Mouse (Mus musculus) heart, postnatal 36 days (tissue): ENCODE data around the gene Myrip. TPM values are rescaled to one million over a fixed set of nuclear protein-coding genes. Genes with fewer than 3 reads are reported as not detected.
"Not testable (repeated sequence)": the region's sequence is repeated elsewhere in the genome, so short reads cannot be mapped to it uniquely, and the experiment has no call there.

ENCODE experiments used
- DNase-seq, 2 experiments: peaks; one replicate each; pipeline ENCODE4 v3.0.0; 2021 to 2022
- intact Hi-C: fragments of 180-260 bp; cut with DNase I; formaldehyde crosslinking; loops from one replicate; pipeline ENCODE4 v1.15.1; 2025
- total RNA-seq, 2 experiments: library from RNA; stranded (reverse); gene quantifications; 2 replicates each; pipeline ENCODE4 v1.2.3; 2021

The Myrip gene
- total RNA-seq = 1 to 10 TPM; 4.6 to 5.5 TPM

DNA sequence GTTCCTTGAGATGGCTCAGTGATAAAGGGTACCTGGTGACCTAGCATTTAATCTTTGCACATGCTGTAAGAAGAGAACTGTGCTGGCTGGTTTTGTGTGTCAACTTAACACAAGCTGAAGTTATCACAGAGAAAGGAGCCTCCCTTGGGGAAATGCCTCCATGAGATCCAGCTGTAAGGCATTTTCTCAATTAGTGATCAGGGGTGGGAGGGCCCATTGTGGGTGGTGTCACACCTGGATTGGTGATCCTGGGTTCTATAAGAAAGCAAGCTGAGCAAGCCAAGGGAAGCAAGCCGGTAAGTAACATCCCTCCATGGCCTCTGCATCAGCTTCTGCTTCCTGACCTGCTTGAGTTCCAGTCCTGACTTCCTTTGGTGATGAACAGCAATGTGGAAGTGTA, at the start of gene Myrip:
Gene Myrip (plus strand): TSS at position 301 of the 400 bp plus-strand sequence.
- intact Hi-C loops = loop anchor here (5.0 kb wide), 1 partner anchor 36 kb away; no protein-coding TSS in a partner anchor

DNA sequence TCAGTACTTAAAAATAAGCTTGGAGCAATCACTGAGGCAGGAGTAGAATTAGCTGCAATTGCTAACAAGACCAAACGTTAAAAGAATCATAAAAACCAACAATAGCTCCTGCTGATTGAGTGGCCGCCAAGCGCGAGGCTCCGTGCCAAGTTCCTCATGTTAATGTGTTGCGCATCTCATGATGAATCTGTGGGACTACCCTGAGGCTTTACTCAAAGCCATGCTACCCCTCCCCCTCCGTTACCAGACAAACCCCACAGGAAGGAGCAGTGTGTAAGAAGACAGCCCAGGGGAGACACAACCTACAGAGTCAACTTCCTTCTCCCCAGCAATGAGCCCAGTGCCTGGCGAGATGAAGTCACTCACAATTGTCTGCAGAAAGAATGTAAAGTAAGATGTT, 41.5 kb upstream of the Myrip start:
- intact Hi-C loops = no loop called here
- DNase-seq = peak; percentile 14 to 26

More for the DNA sequence above, at the start of gene Myrip:
- not testable (repeated sequence) for DNase-seq

DNA sequence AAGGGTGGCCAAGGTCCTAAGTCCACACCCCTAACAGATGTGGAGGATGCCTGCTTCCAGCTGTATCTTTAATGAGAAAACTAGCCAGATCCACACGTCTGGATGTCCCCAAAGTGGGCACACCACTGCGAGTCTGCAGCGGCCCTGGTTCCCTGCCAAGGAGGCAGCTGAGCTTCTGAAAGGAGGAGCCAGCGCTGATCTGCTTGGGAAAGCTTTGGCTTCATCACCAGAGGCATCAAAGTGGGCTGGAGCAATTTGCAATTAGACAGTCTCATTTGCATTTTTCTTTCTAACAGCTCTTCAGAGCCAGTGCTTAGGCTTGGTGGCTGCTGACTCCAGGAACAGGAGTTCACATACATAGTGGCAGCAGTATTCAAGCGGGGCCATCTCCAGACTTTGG, 37.3 kb upstream of the Myrip start:
- intact Hi-C loops = no loop called here
- no peak for DNase-seq

DNA sequence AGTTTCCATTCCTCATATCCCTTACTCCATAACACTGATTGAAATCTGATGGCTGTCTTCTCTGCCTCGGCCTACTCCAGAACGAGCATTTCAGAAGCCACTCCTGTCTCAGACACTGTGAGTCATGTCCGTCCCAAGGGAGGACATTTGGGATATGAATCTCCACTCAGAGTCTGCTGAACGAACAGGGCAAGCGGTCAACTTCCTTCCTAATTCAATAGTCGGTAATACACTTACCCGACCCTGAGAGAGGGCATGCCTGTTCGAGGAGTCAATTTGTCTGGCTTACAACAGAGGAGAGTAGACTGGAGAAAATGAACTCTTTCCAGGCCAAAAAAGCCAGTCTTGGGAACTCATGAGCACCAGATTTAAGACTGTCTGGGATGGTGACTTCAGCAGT, 28.2 kb upstream of the Myrip start:
- intact Hi-C loops = no loop called here
- peak; percentile 23 to 39 for DNase-seq

DNA sequence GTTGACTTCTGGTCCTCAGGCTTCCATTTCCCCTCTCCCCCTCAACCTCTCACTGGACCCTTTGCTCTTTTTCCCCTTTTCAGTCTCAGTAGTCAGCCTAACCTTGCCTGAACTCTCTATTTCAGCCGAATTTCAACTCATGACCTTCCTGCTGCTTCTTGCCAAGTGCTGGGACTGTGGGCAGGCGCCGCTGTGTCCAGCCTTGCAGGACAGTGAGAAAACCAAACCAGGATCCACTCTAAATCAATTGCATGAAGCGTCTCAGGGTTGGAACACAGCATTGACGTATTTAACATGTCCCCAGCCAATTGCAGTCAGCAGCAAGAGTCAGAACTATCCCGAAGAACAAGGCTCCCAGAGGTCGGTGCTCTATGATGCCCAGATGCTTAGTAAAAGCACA, 26.1 kb upstream of the Myrip start:
- intact Hi-C loops = no loop called here
- DNase-seq = no peak

DNA sequence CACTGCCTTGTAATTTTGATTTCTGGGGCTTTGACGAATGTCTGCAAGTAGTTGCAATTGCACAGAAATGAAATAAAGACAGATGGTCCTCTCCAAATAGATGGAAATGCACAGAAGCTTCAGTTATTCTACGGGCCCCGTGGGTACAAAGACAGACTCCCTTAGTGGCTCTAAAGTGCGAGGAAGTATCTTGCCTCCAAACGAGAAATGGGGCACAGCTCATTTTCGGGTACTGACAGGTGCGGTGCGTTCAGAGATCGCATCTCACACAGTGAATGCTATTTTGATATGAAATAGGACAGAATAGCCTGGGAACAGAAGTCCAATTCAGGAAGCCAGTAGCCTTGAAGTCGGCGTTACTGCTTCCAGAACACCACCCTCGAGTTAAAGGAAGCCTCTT, 20.2 kb upstream of the Myrip start:
- intact Hi-C loops = no loop called here

DNA sequence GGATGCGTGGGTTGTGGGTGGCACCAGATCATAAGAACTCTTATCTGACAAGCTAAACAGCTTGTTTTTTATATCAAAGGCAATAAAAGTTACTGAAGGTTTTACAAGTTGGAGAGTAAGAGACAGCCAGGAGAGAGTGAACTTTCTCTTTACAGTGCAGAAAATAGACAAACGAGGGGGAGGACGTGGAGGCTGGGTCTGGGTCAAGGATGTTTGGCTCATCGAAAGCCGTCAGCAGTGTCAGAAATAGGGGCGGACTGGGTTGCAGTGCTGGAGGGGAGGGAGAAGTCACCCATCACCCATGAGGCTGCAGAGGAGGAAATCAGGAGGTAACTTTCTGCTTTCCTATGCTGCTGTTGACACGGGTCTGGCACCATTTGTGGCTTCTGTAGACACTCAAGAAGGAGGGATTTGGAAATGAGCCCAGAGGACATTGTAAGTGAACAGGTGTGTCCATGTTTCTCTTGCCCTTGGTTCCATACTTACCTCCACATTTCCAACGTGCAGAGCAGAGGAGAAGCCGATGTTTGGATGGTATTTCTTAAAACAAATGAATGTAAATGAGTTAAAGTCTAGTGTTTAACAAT, 18.8 kb upstream of the Myrip start:
- DNase-seq = no peak
- intact Hi-C loops = no loop called here

More for the DNA sequence above, 20.2 kb upstream of the Myrip start:
- no peak for DNase-seq

DNA sequence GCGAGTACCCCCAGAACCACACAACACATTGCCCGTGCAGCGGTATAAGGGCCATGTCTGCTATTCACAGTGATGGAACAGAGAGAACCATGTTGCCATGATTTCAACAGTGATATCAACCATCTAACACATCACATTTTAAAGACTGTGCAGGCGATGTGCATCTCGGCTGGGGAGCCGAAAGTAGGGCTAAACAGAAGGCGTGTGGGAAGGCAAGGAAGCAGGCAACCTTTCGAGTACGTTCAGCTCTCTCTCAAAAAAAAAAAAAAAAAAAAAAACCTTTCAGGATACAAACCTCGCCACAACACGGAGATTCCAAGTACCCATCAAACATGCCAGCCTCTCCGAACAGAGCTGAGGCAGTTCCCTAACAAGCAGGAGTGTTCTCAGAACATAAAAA, 17.8 kb upstream of the Myrip start:
- intact Hi-C loops = no loop called here
- no peak for DNase-seq

DNA sequence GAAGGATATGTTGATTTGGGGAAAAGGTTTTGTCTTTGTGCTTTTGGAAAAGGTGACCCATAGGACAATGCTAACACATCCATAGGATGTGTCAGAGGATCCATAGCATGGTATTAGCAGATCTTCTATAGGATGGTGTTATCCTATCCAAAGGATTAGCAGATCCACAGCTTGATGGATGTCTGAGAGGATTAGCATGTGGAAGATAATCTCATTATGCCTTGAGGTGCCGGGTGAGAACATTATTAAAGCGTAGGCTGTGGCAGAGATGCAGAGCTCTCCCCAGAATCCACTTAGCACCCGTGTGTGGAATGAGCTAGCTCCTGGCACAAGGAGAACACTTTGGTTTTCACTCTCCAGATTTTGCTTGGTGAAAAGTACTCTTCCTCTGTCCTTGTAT, 13.3 kb upstream of the Myrip start:
- intact Hi-C loops = loop anchor here (5.0 kb wide), 1 partner anchor 46 kb away; no protein-coding TSS in a partner anchor
- DNase-seq = no peak

DNA sequence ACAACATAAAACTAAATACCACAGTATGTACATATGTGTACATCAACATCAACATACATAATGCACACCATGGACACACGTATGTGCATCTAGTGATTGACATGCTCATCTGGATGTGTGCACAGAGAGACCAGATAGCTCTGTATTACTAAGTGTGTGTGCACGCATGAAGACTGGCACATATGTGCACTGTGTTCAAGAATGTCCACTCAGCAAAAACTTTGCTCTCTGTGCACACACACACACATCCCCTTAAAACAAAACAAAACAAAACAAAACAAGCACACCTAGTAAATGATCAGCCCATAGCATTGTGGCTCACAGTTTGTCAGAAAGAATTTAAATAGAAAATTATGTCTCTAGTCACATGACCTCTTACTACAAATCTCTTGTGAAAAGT, 10.9 kb upstream of the Myrip start:
- DNase-seq = no peak
- intact Hi-C loops = no loop called here

DNA sequence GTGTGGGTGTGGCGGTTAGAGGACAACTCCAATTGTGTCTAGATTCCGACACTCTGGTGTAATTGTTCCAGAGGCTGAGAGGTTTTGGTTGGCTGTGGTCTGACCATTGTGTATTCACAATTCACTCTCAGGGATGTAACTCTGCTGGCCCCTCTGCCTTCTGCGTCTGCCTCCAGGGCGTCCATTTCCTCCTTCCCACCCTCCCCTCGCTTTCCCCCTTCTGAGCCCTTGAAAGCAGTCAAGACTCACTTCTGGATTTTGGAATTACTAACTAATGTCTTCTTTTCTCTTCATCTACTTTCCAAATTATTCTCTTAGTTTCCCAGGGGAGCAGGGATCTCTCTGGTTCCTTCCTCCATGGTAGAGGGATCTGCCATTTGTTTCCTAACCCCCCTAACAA, 8.8 kb upstream of the Myrip start:
- intact Hi-C loops = no loop called here
- DNase-seq = no peak

DNA sequence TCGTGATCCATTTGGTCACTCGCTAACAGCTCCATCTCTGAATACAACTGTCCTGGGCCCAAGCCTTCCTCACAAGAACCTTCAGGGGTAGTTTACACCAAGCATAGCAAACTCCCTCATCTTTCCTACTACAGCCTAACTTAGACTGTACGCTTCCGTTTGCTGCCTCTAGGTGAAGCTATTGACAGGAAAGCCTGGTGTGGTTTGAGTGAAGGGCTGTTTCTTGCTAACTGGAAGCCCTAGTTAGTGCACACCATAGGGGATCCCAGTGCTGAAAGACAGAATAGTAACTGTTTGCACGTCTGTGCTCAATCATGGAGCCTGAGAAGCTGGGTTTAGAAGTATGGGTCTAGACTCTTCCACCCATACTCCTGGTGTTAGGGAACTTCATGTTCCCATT, 5.8 kb upstream of the Myrip start:
- DNase-seq = peak in 1 of 2 experiments; percentile 32
- intact Hi-C loops = loop anchor here (5.0 kb wide), 1 partner anchor 817 kb away; no protein-coding TSS in a partner anchor

DNA sequence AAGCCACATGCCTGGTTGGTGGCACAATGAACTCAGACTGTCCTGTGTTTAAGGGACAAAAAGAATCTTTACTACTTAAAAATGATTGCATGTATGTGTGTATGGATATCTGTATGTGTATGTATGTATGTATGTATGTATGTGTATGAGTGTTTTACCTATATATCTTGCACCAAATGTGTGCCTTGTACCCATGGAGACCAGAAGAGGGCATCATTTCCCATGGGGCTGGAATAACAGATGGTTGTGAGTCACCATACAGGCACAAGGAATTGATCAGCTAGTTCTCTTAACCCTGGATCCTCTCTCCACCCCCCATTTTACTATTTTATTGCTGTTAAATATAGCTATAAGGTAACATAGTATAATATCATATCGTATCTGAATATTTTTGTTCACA, 4.4 kb upstream of the Myrip start:
- DNase-seq = no peak
- intact Hi-C loops = loop anchor here (2.0 to 5.0 kb wide), 2 partner anchors 80 to 815 kb away; no protein-coding TSS in a partner anchor

DNA sequence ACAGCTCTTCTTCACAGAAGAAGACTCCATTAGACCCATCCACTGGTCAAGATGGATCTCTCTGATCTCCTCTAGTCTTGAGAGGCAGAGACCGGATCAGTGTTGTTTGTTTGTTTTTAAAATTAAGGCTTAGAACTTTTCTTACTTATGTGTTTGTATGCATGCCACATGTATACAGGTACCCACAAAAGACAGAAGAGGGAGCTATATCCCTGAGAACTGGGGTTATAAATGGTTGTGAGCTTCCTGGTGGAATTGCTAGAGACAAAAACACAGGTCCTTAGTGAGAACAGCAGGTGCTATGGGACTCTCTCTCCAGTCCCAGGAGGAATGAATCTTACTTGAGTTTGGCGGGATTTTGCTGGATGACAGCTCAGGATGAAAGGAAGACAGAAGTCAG, 1.9 kb upstream of the Myrip start:
- intact Hi-C loops = loop anchor here (2.0 to 5.0 kb wide), 2 partner anchors 107 to 813 kb away; no protein-coding TSS in a partner anchor
- DNase-seq = no peak

DNA sequence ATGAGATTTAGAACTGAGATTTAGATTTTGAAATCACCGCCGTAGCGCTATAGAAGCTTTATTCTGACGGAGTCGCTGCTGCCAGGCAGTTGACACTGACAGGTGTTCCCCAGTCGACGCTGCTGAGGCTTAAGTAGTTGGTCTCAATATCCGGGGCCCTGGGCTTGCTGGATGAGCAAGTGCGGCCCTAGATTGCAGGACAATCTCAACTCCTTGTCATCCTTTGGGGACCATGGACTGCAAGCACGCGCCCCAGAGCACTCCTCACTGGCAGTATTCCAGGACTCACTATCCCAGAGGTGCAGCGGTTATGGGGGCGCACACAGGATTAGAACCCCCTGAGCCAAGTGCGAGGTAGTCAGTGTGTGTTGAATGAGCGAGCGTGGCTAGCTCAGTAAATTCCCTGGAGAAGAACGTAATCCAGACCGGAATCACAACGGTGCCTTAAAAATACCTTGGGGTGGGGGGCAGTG, 1.7 kb downstream of the Myrip start:
- no peak for DNase-seq
- intact Hi-C loops = loop anchor here (5.0 kb wide), 1 partner anchor 34 kb away; no protein-coding TSS in a partner anchor

DNA sequence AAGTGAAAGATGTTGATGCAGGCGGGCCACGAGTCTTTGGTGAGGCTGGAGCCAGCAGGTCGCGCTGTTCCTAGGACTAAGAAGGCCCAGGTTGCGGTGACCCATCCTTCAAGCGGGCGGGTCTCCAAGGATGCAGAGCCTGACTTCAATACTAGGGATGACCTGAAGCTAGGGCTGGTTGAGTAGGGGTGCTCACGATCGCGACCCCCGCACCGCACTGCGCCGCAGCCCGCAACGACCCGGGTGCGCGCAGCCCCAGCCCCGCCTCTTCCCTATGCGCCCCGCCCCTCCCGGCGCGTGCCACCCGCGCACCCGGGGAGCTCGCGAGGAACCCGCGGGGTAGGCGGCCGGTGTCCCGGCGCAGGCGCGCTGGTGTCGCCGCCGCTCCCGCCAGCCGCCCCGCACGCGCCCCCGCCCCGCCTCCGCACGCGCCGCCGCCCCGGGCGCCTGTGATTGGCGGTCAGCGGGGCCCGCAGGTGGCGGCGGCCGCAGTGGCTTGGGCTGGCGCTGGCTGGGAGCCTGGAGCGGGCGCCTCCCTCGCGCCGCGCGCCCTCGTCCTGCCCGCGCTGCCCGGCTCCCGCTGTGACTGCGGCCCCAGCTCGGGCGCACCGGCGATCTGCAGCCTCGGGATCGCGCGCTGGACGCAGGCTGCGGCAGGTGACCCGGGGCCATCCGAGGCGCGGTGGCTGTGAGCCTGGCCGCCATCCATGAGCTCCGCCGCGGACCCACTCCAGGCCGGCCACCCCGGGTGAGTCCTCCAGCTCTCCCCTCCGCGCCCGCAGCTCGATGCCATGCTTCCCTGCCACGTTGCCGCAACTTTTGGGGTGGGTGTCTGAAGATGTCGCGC, 2.4 kb downstream of the Myrip start:
- intact Hi-C loops = loop anchor here (5.0 kb wide), 1 partner anchor 34 kb away; no protein-coding TSS in a partner anchor
- DNase-seq = peak; percentile 58 to 72

DNA sequence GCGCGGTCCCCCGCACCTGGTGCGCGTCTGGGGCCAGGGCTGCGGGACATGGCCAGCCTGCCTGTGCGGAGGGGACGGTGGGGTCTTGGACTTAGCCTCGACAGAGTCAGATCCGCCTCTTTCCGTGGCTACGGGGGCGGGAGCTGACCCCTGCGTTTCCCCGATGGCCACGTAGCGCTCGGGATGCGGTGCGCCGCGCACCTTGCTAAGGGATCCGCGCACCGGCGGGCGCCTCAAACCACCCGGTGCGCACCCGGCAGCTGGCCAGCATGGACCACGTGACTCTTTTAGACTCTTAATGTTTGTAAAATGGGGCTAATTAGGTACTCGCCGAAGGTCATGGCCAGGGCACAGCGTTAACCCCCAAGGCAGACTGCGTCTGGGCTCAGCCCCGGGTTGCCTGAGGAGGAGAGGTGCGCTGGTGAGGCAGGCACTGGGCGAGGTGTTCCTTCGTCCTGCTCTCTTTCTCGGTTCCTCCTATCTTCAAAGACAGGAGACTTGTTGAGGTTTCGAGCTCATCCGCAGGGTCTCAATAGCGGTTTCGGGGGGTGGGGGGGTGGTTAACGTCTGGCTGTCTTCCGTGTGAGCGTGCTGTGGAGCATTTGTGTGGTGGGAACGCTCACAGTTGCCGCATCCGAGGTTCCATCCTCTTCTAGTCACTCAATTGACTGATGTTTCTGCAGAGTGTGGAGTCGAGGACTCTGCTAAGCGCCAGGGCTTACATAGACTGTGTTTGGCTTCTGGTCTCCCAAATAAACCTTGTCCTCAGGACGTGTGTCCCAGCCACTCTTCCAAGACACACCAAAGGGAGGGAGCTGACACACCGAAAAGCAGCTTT, 3.2 kb downstream of the Myrip start:
- peak; percentile 40 to 47 for DNase-seq
- intact Hi-C loops = loop anchor here (5.0 kb wide), 1 partner anchor 33 kb away; no protein-coding TSS in a partner anchor

DNA sequence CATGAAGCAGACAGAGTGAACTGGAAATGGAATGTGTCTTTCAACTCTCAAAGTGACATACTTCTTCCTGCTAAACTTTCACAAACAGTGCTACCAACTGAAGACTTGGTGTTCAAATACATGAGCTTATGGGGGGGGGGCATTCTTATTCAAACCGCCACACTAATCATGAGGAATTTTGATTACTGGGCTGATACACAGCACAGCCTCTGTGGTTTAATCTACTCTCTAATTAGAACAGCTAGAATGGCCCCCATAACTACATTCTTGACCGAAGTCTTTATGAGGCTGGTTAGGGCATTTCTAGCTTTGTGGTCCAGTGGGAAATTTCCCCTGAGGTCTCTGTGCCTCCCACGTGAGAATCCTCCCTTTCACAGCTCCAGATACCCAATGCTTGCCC, 13.9 kb downstream of the Myrip start:
- intact Hi-C loops = no loop called here
- DNase-seq = no peak

DNA sequence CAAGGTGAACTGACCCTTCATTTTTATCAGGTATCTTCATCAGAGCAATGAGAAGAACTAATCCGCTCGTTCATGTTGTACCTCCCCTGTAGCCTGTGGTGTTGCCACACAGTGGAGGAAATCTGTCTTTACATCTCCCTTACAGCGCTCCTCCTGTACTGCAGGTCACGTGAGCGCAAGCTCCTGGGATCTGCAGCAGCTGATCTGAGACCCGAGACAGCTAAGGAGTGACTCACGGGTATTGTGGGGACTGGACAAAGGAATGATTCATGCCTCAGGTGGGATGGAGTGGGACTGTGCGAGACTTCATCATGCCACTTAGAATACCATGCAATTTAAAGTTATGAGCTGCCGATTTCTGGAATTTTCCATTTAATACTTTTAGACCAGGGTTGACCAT, 17.8 kb downstream of the Myrip start:
- DNase-seq = no peak

DNA sequence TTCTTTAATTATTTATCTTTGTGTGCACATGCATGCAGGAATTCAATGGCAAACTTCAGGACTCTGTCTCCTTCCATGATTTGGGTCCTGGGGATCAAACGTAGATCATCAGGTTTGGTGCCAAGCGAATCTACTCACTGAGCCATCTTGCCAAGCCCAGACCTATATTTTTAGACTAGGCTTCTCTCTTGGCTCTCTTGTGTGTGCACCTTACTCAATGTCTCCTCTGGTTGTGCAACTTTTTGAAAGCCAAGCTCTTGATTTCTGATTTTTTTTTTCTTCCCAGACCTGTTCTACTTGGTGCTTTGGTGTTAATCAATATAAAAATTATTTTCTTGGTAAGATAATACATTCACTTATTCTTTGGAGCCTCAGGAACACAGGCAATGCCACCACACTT, 19.3 kb downstream of the Myrip start:
- no peak for DNase-seq
- intact Hi-C loops = no loop called here

More for the DNA sequence above, 17.8 kb downstream of the Myrip start:
- intact Hi-C loops = no loop called here
